Mouse (Mus musculus) cerebellum, adult 9-11 months (tissue): ENCODE measurements around the gene Plxna1.

Source experiments
- DNase-seq: peaks from one replicate; pipeline ENCODE4 v3.0.0; 2022

Gene Plxna1

GRCm38 (mm10) chr6:89360709-89361417 is 1.6 kb downstream of the Plxna1 start:
- no peak for DNase-seq

GRCm38 (mm10) chr6:89359771-89360708 is 2.4 kb downstream of the Plxna1 start:
- DNase-seq: peak; percentile 53

GRCm38 (mm10) chr6:89359192-89359591 is 3.2 kb downstream of the Plxna1 start:
- no peak for DNase-seq

GRCm38 (mm10) chr6:89355661-89356060 is 6.8 kb downstream of the Plxna1 start:
- peak; percentile 27 for DNase-seq

- peak; percentile 23 for DNase-seq
These were observed 7.7 kb downstream of the Plxna1 start for GRCm38 (mm10) chr6:89354726-89355125.

- DNase-seq: peak; percentile 12
These were observed 8.3 kb downstream of the Plxna1 start for GRCm38 (mm10) chr6:89354076-89354475.

- peak; percentile 36 for DNase-seq
These were observed 9.3 kb downstream of the Plxna1 start for GRCm38 (mm10) chr6:89353101-89353500.

GRCm38 (mm10) chr6:89351441-89352137 is 10.8 kb downstream of the Plxna1 start:
- peak; percentile 53 for DNase-seq

- DNase-seq: peak; percentile 14
These were observed 11.9 kb downstream of the Plxna1 start for GRCm38 (mm10) chr6:89350520-89350919.

- DNase-seq: peak; percentile 23
These were observed 12.3 kb downstream of the Plxna1 start for GRCm38 (mm10) chr6:89350037-89350515.

- DNase-seq: peak; percentile 90
These were observed 14.1 kb downstream of the Plxna1 start for GRCm38 (mm10) chr6:89348363-89348762.

GRCm38 (mm10) chr6:89347792-89348191 is 14.6 kb downstream of the Plxna1 start:
- peak; percentile 42 for DNase-seq

GRCm38 (mm10) chr6:89345855-89346254 is 16.6 kb downstream of the Plxna1 start:
- DNase-seq: peak; percentile 12

GRCm38 (mm10) chr6:89345486-89345785 is 17.0 kb downstream of the Plxna1 start:
- peak; percentile 32 for DNase-seq

- DNase-seq: peak; percentile 40
These were observed 17.6 kb downstream of the Plxna1 start for GRCm38 (mm10) chr6:89344613-89345485.

- no peak for DNase-seq
These were observed 20.4 kb downstream of the Plxna1 start for GRCm38 (mm10) chr6:89341981-89342380.

GRCm38 (mm10) chr6:89339447-89339846 is 23.0 kb downstream of the Plxna1 start:
- peak; percentile 50 for DNase-seq

- DNase-seq: no peak
These were observed 23.7 kb downstream of the Plxna1 start for GRCm38 (mm10) chr6:89338733-89339132.

- DNase-seq: no peak
These were observed 24.8 kb downstream of the Plxna1 start for GRCm38 (mm10) chr6:89337574-89337973.

GRCm38 (mm10) chr6:89333964-89334702 is 28.3 kb downstream of the Plxna1 start:
- DNase-seq: no peak

- DNase-seq: no peak
These were observed 31.5 kb downstream of the Plxna1 start for GRCm38 (mm10) chr6:89330957-89331356.
